Mouse (Mus musculus) adrenal gland, adult 18-20 months (tissue): Measurements from ENCODE around the gene Ets2. TPM values are rescaled to one million over a fixed set of nuclear protein-coding genes. Genes with fewer than 3 reads are reported as not detected.
A peak's percentile ranks its signal among the peaks of the same experiment; 100 is the strongest.

Experiments used
- DNase-seq, 2 experiments: peaks; one replicate each; pipeline ENCODE4 v3.0.0; 2021 to 2022; ENCODE audit warnings: low spot score in 2 of 2
- total RNA-seq, 2 experiments: library from RNA; stranded (reverse); gene quantifications; 1 replicate in 1 of 2; 2 replicates in 1 of 2; pipeline ENCODE4 v1.2.3; 2021

The Ets2 gene
- total RNA-seq, 2 experiments from 2014 or later: 46.4 to 46.6 TPM

DNA sequence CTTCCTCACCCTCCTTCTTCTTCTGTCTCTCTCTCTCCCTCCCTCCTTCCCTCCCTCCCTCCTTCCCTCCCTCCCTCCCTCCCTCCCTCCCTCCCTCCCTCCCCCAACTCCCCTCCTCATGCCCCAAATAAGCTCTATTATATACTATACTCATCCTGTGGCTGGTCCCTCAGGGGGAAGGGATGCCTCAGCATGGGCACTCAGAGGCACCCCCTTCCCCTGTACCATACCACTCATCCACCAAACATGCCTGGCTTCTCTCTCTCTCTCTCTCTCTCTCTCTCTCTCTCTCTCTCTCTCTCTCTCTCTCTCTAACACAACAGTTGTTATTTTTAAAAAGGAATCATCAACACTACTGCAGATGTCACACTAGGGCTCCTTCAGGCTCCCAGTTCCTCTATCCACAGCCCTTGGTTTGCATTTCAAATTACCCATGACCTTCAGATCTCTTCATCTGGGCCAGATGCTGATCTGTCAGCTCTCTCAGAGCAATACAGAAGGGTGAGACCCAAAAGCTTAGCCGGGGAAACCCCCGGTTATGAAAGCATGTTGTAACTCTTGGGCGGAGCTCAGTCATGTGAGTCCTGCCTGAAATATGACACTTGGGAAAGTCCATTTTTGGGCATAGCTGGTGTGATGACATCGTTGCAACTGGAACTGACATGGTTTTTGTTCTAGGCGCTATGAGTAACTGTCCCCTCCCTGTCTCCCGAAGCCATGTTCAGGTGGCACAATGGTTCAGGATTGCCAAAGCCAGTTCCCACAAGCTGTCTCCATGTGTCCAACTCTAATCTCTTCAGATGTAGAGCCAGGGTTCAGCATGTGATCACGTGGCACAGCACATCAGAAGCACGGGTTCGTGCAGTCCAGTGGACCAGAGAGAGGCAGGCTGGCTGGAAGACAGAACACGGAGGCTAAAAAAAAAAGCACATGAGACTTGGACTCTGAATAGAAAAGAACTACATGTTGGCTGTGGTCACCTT lies 26.9 kb downstream of the Ets2 start:
- DNase-seq: peak in 1 of 2 experiments; percentile 23

DNA sequence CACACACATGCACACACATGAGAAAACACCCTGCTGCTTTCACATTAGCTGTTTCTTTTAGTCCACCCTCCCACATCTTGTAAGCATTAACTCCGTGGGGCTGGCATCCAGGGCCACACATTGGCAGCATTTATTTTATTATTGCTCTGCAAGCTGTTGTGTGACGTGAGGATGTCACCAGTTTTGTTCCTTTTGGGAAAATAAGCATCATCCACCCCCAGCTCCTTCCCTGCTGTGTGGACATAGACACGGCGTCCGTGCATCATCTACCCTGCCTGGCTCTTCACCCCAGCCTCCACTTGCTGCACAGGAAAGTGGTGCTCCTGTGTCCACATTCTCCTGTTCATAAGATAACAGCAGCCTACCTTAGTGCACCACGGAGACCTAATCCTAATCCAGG lies 27.9 kb downstream of the Ets2 start:
- no peak for DNase-seq

DNA sequence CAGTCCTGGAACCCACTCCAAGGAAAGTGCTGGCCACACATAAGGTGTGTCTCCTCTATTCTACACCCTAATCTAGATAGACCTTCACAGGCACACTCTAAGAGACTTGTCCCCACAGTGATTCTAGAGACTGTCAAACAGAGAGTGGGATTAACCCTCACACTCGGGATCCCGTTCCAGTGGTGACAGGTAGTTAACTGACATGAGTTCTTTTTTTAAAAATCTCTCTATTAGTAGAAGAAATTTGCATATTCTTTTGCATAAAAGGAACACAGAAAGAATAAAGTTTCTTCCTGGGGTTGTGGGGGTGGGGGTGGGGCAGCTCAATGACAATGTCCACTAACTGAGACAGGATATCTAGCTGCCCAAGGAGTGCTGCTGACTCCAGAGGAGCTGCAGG lies 32.9 kb downstream of the Ets2 start:
- no peak for DNase-seq

DNA sequence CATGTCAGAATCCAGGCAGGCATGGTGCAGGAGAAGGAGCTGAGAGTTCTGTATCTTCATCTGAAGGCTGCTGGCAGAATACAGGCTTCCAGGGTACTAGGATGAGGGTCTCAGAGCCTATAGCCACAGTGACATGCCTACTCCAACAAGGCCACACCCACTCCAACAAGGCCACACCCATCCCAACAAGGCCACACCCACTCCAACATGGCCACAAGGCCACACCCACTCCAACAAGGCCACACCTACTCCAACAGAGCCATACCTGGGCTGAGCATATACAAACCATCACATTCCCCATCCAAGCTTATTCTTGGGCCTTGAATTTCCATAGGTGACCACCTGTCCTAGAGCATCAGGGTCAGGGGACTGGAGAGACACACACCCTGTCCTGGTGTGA lies 34.2 kb downstream of the Ets2 start:
- no peak for DNase-seq

DNA sequence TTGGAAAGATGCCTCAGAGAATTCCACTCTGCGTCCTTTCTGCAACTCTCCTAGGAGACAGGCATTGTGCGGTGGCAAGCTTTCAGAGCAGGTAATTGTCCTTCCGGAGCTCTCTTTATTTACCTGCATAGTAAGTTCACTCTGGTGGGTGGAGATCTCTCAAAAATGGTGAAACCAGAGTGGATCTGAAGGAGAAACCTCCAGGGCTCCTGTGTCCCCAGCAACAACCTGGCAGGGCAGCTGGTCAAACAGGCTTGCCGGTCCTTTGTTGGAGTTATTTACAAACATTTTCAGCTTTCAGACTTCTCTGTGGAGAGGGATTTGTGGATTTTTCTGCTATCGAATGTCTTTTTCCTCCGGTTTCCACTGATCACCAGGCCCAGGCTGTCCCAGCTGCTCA lies 34.6 kb downstream of the Ets2 start:
- DNase-seq: no peak

DNA sequence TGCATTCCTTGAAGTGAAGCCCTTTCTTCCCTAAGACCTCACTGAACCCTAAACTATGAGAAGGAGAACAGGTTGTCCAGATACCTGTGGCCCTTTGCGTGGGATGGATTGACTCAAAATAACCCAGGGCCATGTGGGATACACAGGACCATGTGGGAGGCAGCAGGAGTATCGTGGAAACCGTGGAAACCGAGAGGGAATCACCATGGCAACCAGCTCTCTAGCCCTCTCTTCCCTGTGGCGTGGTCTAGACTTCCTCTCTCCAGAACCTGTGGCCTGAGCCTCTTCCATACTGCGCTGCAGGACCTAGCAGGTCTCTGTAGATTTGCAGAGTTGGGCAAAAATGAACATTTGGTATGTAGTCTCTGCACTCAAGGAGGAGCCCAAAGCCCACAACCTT lies 37.6 kb downstream of the Ets2 start:
- no peak for DNase-seq

DNA sequence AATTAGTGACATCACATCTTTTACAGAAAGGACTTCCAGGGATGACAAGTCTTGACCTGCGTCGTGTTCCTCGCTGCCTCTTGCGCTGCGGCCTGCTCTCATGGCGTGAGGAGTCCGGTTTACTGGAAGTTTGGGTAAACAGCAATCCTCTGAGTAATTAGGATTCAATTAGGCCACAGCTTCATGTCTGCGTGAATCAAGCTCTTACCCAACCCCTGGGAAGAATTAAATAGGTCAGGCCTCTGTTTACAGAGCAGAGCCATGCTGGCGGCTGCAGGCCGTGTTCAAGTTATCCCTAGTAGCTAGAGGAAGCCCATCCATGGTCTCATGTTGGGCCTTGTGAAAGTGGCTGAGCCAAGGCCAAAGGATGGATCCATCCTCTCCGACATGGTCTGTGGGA lies 39.5 kb downstream of the Ets2 start:
- DNase-seq: no peak

DNA sequence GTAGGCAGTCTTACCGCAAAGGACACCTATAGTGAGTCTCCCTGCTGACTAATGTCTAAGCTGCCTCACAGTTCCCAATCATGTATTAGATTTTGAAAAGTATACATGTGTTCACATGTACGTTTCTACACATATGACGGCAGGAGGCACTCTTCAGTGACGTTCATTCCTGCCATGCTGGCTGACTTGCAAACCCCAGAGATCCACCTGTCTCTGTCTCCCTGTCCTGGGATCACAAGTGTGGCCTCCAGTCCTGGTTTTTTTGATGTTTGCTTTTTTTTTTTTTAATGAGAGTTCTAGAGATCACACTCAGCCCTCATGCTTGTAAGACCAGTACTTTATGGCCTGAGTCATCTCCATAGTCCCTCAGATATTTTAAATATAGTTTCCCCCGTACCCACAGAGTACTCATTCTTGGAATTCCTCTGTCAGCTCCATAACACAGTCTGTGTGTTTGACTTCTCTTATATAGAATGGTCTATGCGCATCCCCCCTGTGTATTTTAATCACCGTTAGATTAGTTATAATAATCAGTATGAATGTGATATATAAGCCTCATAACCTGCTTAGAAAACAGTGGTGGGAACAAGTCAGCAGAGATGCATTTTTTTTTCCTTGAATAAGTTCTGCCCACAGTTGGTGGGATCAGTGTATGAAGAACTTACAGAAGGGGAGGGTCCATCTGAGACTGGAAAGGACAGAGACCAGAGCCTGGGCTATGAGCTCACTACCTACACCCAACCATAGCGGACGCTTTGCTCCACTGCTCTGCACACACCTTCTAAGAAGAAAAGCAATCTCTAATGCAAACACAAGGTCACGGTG lies 40.3 kb downstream of the Ets2 start:
- DNase-seq: no peak

DNA sequence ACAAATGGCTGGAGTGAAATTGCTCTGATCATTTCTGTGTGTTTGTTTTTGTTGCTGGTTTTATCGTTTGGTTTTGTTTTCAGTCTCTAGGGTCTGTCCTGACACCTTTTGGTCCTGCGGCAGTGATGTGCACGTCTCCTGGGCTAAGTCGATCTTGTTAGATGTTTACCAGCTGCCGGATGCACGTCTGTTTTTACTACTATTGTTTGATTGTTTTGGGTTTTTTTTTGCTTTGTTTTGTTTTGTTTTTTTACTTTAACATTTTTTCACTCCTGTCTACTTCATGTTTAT lies 40.8 kb downstream of the Ets2 start:
- no peak for DNase-seq

DNA sequence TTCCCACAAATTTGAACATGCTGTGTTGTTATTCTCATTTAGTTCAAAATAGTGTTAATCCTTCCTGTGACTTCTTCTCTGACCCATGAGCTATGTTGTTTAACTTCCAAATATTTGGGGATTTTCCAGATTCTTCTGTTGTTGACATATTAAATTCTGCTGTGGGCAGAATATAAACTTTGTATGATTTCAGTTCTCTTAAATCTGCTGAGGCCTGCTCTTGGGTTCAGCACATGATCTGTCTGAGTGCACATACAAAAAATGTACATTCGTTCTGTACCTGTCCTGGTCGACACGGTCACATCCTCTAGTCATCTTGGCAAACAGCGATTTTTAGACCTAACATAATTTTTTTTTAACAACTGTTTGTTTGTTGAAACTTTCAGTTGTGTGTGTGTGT lies 41.2 kb downstream of the Ets2 start:
- DNase-seq: no peak

DNA sequence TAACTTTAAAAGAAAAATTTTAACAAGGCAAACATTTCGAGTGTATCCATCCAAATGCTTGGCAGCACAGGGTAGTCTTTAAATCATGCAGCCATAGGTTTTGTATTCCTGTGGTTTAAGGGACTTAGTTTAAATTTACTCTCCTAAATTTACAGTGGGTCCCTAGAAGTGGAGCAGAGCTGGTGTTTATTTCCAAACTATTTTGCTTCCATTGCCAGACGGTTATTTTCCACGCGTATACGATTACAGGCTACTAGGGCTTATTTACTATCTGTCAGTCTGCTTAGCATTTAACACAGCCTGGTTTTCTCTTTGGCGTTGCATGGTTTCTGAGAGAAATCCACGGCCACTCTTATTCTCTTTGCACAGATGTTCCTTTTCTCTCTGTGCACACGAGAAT lies 42.9 kb downstream of the Ets2 start:
- DNase-seq: no peak

DNA sequence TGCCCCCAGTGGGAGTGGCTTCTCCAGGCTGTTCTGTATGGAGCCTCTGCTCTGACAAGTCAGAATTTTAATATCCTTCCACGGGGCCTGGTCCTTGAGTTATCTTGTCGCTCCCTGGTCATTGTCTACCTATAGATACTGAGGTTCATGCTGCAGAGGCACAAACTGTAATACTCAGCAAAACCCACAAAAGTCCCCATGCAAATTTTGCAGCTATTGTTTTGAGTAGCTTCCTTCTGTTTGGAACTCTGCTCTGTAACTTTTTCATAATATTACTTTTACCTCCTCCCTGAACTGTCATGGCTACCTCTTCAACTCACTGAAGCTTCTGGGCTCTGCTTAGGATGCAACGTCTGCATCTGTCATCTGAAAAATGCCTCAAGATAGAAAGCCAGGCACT lies 43.8 kb downstream of the Ets2 start:
- no peak for DNase-seq

DNA sequence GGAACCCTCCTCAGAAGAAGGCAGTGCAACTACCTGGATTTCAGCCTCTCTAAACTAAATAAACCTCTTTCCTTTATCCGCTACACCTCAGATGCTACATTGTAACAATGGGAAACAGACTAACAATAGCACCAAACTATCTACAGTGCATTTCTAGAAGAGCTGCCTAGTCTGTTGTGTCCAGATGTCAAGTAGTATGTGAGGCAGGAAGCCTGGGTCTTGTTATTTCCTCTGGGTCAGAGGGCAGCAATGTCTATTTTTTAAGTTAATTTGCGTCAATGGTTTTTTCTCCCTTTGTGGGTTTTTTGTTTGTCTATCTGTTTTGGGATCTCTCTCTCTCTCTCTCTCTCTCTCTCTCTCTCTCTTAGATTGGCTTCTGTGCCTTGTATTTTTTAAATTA lies 44.7 kb downstream of the Ets2 start:
- DNase-seq: no peak

DNA sequence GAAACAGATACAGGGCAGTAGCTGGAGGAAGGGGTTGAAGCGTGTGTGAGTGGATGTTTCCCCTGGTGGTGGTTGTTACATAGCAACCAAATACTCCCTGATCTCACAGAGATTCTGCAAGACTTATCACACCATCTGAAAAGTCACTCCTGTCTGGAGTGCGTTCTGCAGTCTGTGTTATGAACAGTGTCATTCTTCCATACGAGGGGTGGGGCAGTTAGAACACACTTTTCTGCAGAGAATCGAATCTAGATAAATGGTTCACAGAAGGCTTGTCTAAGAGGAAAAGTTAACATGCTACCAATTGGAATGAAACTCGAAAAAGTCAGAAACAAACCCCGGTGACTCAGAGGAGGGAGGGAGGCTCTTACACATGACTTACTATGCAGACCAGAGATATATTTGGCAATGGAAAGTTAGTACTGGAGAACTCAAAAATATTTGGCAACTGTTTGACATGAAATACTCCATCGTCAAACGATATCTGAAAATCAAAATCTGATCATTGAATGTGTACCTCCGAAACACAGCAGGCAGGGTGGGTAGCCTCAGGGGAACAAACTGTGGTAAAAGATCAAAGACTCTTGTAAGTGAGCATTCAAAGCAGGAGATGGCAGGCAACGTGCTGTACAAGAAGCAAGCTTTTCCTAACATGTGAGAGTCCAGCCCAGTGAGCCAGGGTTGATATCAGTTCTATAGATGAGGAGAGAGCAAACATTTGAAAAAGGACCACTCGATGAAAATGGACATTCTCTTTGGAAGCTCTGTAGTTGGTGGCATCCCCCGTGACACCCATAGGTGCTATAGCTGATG lies 47.6 kb downstream of the Ets2 start:
- DNase-seq: no peak

DNA sequence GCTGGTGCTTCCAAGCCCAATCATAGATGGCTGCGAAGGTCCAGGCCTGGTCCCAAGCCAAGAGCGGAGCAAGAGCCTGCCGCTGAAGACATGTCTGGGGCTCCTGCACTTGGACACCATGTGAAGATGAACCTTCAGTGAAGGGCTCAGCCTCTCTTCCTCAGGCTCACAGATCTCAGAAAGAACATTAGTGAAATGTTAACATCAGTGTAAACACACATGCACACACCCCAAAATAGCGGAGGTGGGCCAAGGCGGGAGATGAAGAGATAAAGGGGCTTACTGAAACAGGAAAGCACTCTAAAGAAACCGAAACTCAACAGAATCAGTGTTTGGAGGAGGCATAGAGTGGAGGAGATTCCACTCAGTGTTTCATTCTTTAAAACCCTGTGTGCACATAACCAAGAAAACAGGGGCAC lies 48.3 kb downstream of the Ets2 start:
- DNase-seq: no peak

DNA sequence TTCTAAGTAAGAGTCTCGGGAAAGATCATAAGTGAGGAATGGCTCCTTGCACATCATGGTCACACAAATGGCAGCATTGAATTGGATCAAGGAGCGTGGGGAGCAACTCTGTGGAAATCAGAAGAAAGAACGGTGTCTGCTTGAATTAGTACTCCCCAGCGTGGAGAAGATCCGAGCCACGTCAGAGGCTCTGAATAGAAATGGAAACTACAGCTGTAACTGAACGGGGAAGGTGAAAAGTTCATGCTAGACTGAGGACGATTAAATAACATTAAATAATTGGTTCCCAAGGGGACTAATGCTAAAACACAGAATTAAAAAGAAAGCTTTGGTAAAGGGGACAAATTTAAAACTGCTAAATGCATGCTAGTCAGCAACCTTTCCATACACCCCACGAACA lies 50.6 kb downstream of the Ets2 start:
- DNase-seq: no peak

DNA sequence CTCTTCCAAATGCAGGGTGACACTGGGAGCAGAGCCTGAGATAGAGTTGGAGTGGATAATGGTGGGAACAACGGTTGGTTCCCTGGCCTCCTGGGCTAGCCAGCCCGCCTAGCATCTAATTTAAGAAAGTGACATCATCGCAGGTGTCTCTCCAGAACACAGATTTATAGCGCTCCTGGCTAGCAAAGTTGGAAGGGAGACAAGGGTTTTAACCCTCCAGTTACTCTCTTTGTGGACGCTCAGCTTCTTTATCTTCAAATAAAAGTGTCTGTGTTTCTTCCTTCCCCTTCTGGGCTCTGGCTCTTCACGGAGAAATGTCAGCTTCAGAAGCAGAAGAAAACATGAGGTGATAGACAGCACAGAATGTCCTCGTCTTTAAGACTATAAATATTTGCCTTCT lies 51.4 kb downstream of the Ets2 start:
- no peak for DNase-seq

DNA sequence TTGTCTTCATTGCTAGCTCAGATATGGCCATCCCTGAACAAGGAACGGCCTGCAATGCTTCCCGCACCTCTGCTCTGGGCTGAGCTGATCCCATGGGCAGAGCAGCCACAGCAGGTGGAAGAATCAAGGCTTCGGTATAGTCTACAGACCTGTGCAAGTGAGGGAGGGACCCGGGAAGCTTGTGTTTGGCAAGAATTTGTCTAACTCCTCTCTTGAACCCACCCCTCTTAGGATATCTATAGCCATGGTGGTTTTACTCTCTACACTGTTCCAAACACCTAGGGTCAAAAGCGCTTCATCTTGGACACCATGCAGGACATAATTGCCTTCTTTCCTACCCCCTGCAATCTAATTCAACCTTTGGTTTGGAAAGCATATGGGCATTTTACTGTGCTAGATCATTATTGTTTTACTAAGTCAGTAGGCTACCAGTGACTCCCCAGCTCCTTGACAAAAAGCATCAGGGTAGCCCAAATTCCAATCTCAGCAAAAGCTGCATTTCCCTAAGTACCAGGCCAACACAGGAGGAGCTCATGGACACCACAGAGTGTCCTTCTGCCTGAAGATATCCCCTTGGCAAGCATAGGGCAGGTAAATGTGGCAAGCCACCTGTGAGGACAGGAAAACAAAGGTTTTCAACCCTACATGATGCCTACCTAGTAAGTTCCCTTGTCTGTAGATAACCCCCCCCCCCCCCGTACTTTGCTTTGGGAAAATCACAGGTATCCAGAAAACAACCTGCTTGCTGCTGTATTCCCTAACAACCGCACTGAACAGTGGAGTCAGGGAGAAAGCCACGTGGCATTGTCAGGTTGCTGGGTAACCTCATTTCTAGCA lies 57.5 kb downstream of the Ets2 start:
- DNase-seq: no peak

DNA sequence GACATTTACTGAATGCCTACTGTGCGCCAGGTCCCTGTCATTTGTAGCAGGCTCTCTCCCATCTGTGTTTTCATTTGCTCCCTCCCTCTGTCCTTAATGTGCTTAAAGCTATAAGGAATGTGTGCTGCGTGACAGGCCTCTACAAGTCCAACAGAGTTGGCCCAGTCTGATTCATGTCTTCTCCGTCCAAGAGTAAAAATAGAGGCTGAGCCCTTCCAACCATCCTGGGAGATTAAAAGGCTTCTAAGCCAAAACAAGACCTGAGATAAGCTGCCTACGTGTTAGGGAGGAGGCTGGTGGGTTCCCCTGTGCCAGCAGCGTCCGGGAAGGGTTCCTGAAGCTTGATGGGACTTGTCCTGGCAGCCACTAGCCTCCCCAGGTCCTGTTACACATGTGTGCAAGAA lies 58.1 kb downstream of the Ets2 start:
- DNase-seq: no peak

DNA sequence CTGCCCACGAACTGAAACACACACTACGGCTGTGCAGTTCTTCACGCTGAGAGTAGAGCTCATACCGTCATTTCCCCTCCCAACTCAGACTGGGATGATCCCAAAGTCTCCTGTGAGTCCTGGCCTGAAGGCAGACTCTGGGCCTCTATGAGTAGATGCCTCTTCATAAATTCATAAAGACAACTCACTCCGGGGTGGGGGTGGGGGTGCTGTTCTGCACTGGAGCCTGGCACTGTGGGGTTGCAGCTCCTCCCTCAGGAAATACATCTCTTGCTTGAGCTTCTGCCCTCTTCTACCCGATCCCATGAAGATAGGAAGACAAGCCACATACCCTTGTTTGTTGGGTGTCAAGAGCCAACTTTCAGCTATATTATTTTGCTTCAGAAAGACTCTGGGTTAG lies 59.9 kb downstream of the Ets2 start:
- no peak for DNase-seq

DNA sequence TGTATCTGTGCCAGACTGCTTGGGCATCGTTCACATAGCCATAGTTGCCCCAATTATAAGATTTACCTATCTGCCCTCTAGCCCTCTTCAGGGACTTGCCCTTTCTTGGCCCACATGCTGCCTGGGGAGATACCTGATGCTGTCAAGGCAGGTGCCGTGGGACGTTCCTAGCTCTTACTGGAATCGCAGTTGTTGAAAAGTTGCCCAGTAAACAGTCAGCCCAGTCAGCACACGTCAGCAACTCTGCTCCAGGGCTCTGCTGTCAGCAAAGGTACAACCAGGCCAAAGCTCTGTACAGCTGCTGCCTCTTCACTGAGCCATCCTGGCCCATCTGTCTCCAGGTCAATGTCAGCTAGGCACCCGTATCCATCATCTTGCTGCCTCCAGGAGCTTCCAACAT lies 61.3 kb downstream of the Ets2 start:
- no peak for DNase-seq
